Mouse (Mus musculus) lung, postnatal 14 days (tissue): ENCODE measurements at regions not wholly inside any gene's neighbourhood (a gene's known extent, or its start where the extent isn't known, plus 50 kb on each side); places are given as distances from the start of the nearest gene placed in this dataset.

Experiments used
- DNase-seq: peaks from one replicate; pipeline ENCODE4 v3.0.0; 2021

DNA sequence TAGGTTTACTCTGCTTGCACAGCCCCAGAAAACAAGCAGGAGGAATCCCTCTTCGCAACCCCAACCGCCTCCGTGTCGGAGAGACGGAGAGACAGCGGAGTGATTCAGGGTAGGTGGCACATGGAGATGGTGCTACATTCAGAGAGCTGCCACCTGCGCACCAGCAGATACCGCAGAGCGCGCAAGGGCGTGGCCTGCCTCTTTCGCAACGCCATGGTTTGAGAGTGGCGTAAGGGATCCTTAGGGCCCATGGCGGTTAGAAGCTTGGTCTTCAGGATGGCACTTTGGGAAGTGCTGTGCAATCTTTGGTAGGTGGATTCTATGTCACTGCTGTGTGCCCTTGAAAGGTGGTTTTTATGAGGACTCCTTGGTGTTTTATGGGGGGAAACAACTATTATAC, 60.9 kb upstream of the Arglu1 start:
- DNase-seq = no peak

DNA sequence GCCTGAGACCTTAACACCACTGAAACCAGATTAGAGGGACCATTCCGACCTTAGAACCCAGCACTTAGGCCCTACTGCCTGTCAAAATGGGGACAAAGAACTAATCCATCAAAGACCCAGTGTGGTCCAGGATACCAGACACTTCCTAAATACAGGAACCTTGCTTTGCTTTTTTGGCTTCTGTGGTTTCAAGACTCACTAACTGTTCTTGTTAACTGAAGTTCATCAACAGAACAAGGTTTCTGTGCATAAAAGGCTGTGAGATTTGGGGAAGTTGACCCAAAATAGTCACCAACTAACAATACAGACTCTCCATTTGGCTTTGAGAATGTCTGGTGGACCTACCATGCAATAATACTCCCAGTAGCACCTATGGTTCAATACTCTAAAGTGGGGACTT, 56.4 kb upstream of the Arglu1 start:
- no peak for DNase-seq

DNA sequence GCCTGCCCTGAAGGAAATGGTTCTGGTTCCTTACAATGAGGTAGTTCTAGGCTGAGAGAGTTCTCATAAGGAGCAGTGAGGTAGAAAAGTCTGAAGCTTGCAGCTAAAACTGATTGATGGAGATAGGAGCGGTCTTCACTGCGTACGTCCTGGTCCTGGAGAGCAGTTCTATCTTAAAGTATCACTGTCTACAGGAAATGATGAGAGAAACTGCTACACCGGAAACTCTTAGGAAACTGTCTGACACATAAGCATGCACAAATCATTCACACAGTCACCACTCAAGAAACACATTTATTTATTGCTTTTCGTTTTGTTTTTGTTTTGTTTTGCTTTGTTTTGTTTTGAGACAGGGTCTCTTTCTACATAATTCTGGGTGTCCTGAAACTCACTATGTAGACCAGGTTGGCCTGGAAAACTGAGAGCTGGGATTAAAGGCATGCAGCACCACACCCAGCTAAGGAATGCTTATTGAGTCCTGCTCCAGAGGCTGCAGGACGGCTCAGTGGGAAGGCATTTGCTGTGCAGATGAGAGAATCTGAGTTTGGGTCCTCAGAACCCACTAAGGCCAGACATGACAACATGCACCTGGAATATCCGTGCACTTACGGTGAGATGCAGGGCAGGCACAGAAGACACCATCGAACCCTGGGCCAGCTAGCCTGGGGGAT, 55.4 kb upstream of the Arglu1 start:
- no peak for DNase-seq
